Mouse (Mus musculus) lung, postnatal 0 days (tissue): Measurements from ENCODE around the gene BC048562. TPM values are rescaled to one million over a fixed set of nuclear protein-coding genes. Genes with fewer than 3 reads are reported as not detected.
A peak's percentile ranks its signal among the peaks of the same experiment; 100 is the strongest.

ENCODE experiments used
- ATAC-seq: fragments of 200-750 bp; cut with Nextera tagmentation; 2 replicates; pipeline ENCODE4 v1.8.0; 2017; ENCODE audit warnings: moderate library complexity
- DNase-seq: peaks from one replicate; pipeline ENCODE4 v3.0.0-alpha.2; 2016; ENCODE audit warnings: low spot score
- H3K27ac ChIP-seq: fragments of 300-500 bp; sonication (generic); 2 replicates; pipeline ENCODE4 v1.5.1; 2014; ENCODE audit warnings: antibody characterized with exemption, mild to moderate bottlenecking, low read length, mixed read lengths
- H3K27me3 ChIP-seq: fragments of 300-500 bp; sonication (generic); replicated peaks from 2 replicates; pipeline ENCODE4 v1.6.1; 2014; ENCODE audit warnings: low read length, mixed read lengths; ENCODE audit not compliant: insufficient read depth
- H3K36me3 ChIP-seq: fragments of 300-500 bp; sonication (generic); 2 replicates; pipeline ENCODE4 v1.6.1; 2014; ENCODE audit warnings: low read length, mixed read lengths; ENCODE audit not compliant: insufficient read depth
- H3K4me1 ChIP-seq: fragments of 300-500 bp; sonication (generic); 2 replicates; pipeline ENCODE4 v1.6.1; 2014; ENCODE audit warnings: antibody characterized with exemption, low read depth, low read length, mixed read lengths; ENCODE audit not compliant: insufficient read depth
- H3K4me2 ChIP-seq: fragments of 300-500 bp; sonication (generic); replicated peaks from 2 replicates; pipeline ENCODE4 v1.6.1; 2014; ENCODE audit warnings: low read depth, mild to moderate bottlenecking, low read length, moderate library complexity, mixed read lengths
- H3K4me3 ChIP-seq: fragments of 300-500 bp; sonication (generic); 2 replicates; pipeline ENCODE4 v1.5.1; 2014; ENCODE audit warnings: low read depth, low read length
- H3K9ac ChIP-seq: fragments of 300-500 bp; sonication (generic); replicated peaks from 2 replicates; pipeline ENCODE4 v1.6.1; 2014; ENCODE audit warnings: low read depth, mild to moderate bottlenecking
- H3K9me3 ChIP-seq: fragments of 300-500 bp; sonication (generic); 2 replicates; pipeline ENCODE4 v1.6.1; 2016; ENCODE audit warnings: low read length, mixed read lengths
- CTCF ChIP-seq: IDR thresholded peaks from 2 replicates; pipeline ENCODE4 v1.5.1; 2016; ENCODE audit warnings: antibody characterized with exemption, mild to moderate bottlenecking
- EP300 ChIP-seq: IDR thresholded peaks from 2 replicates; pipeline ENCODE4 v1.6.1; 2016; ENCODE audit warnings: antibody characterized with exemption, mild to moderate bottlenecking, control low read depth
- WGBS: fragments of 180-500 bp; shearing (Covaris S2); extraction: QIAGEN DNeasy Blood & Tissue Kit; methylation state at CpG from one replicate; pipeline ENCODE4 v1.1.7; 2014; 5-methylcytosine and 5-hydroxymethylcytosine counted together
- polyA plus RNA-seq: library from polyadenylated mRNA; unstranded; fragments of >200 nt; fragmentation: Nextera tagmentation; extraction: Ambion mirVana; gene quantifications from 2 replicates; pipeline ENCODE4 v1.2.1, GENCODE M21; 2015

The BC048562 gene
- polyA plus RNA-seq, 1 experiment from 2014 or later: not detected

DNA sequence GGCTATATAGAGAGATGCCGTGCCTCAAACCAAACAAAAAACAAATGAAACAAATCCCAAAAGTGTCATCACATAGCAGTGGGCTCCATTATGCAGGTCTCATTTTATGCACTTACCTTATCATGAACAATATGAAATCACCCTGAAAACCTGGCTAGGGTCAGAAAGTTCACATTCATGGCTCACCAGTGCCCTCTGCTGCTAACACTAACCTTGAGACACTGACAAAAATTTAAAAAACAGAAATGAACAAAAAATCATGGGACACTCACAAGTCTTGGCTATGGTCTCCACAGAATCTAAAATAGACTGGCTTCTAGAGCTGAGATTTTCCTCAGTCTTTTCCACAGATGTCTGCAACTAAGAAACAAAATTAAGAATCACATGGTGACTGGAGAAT is 24.1 kb upstream of the BC048562 start:
- Histone ChIP-seq H3K9ac (no peak overlapping the region), H3K36me3 (no peaks in the 10 kb centered on the region), H3K27me3 (no peaks in the 10 kb centered on the region), H3K4me2 (no peak overlapping the region), H3K4me3 (no peak overlapping the region), H3K27ac (no peak overlapping the region), H3K4me1 (no peaks in the 10 kb centered on the region), H3K9me3 (no peaks in the 10 kb centered on the region)
- DNase-seq (peak; percentile 44), ATAC-seq (no peak)
- WGBS: 74% methylated on average over 1 of the region's 1 CpGs
- TF ChIP-seq CTCF (peak; percentile 54), EP300 (no peak)

DNA sequence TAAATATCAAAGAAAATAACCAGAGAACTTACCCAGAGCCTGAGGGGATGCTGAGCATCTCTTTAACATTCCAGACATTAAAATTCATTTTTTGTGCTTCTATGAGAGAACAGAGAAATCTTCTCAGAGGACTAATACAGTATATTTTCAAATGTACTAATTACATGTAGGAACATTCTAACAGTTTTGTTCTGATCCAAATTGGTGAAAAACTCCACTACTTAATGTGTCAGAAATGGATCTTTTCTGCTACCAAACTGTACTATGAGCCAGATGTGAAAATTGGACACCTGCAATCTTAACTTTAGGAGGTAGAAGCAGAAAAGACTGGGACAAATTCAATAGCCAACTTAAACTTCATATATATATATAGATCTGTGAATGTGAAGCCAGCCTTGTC is 7.9 kb upstream of the BC048562 start, which contains the start of gene Ccdc36:
Gene Ccdc36 (minus strand): TSS at position 101 of the 400 bp plus-strand sequence.
- Histone ChIP-seq H3K36me3 (no peaks in the 10 kb centered on the region), H3K9ac (no peak within 1 kb of the TSS), H3K4me2 (no peak within 1 kb of the TSS), H3K27ac (no peak within 1 kb of the TSS), H3K4me3 (no peak within 1 kb of the TSS), H3K4me1 (no peaks in the 10 kb centered on the region), H3K9me3 (no peaks in the 10 kb centered on the region), H3K27me3 (no peaks in the 10 kb centered on the region)
- no peak for DNase-seq
- no peak for ATAC-seq
- no peak for TF ChIP-seq CTCF
- no peak for TF ChIP-seq EP300

DNA sequence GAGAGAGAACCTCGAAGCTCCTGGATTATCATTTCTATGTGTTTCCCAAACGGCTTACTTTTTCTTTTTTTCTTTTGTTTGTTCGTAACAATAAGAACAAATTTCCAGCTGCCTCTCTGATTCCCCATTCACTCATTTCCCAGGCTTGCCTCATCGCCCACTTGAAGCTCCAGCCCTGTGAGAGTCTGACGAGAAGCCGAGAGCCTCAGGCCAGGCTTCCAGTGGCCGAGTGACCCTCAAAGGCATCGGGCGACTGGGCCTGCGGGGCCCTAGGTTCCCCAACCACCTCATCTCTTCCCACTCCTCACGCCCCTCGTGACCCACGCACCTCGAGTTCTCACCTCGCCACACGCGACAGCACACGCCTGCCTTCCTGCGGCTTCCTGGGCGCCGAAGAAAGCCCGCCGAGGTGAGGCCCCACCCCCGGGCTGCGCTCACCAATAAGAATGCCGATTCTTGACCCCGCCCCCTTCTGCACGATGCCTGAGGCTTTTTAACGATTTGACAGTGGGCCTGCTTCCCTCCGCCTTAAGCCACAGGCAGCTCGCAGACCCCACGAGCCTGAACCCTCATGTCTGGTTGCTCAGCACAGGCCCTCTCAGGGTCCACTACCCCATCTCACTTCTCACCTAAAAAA is 4.7 kb upstream of the BC048562 start:
- H3K27ac ChIP-seq: no peak overlapping the region
- DNase-seq (peak; percentile 72), ATAC-seq (peak; percentile 82)
- H3K36me3 ChIP-seq: no peaks in the 10 kb centered on the region
- H3K9me3 ChIP-seq: no peaks in the 10 kb centered on the region
- H3K4me2 ChIP-seq: peak overlapping the region; percentile 51
- no peak overlapping the region for H3K9ac ChIP-seq
- H3K4me1 ChIP-seq: no peaks in the 10 kb centered on the region
- H3K27me3 ChIP-seq: no peaks in the 10 kb centered on the region
- TF ChIP-seq CTCF (no peak), EP300 (no peak)
- 39% methylated on average over 32 of the region's 32 CpGs for WGBS
- H3K4me3 ChIP-seq: peak overlapping the region; percentile 20; the same call in 1 of the 2 replicates

DNA sequence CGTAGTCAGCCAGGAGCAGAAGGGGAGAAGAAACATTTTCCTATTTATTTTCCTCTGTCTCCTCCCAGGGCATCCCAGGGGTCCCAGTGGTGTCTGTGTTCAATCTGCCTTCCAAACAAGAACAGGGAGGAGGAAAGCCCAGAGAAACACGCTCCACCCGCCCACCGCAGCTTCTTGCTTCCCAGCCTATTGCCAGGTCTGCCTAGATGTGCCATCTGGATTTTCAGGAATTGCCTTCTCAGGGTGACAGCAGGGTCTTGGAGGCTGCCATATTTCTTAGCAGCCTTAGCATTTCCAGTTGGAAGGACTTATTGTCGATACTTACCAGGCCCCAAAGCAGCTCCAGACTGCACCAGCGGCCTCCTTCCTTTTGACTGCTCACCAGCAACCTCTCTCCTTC is 2.9 kb downstream of the BC048562 start:
- DNase-seq: no peak
- no peak for ATAC-seq
- Histone ChIP-seq H3K9me3 (no peaks in the 10 kb centered on the region), H3K4me1 (peaks cover 4% of the 10 kb centered on the region; the same call in 1 of the 2 replicates), H3K27ac (no peak overlapping the region), H3K9ac (no peak overlapping the region), H3K36me3 (no peaks in the 10 kb centered on the region), H3K4me3 (no peak overlapping the region), H3K27me3 (no peaks in the 10 kb centered on the region), H3K4me2 (no peak overlapping the region)
- WGBS: 88% methylated on average over 6 of the region's 6 CpGs
- no peak for TF ChIP-seq CTCF
- no peak for TF ChIP-seq EP300

DNA sequence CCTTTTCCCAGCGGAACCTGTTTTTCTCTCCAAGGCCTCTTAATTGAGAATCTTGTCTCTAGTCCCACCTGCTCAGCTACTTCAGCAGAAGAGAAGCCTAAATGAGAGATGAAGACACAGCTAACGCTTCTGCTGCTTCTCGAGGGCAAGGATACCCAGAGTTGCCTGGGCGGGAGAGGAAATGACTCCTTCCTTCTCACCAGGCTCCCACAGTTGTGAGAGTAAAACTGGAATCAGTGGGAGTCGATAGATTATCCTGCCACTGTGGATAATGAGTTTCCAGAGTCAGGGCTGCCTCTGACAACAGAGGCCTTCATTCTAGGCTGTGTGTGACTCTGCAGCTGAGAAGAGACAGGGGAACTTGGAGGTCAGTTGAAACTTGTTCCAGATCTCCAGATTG is 4.2 kb downstream of the BC048562 start:
- Histone ChIP-seq H3K4me1 (peaks cover 4% of the 10 kb centered on the region; the same call in 1 of the 2 replicates), H3K27me3 (no peaks in the 10 kb centered on the region), H3K4me2 (no peak overlapping the region), H3K36me3 (no peaks in the 10 kb centered on the region), H3K9me3 (no peaks in the 10 kb centered on the region), H3K4me3 (no peak overlapping the region), H3K9ac (no peak overlapping the region), H3K27ac (0 out of 2 replicates have a peak overlapping the region, but pooled peaks have one; percentile 9)
- ATAC-seq (no peak), DNase-seq (no peak)
- 47% methylated on average over 5 of the region's 5 CpGs for WGBS
- TF ChIP-seq CTCF: no peak
- no peak for TF ChIP-seq EP300

DNA sequence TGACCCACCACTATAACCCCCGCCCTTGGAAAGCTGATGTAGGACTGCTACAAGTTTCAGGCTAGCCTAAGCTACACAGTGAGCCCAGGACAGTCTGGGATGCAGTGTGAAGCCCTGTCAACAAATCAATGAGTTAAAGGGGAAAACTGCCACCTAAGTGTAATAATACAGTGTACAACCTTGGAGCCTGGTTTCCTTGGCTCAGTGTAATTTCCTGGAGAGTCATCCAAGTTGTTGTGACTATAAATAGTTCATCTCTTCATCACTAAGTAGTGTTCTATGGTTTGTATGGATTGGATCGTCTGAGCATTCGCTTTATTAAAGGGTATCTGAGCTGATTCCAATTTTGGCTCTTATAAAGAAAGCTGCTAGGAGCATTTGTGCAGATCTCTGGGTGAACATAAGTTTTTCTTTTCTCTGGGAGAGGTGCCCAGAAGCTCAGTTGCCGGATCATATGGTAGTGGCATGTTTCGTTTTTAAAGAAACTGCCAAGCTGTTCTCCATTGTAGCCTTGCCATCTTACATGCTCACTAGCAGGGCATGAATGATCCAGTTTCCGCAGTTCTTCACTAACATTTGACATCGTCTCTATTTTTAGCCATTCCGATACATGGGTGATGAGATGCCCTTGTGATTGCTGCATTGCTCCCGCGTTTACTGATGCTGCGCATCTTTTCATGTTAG is 5.1 kb downstream of the BC048562 start:
- Histone ChIP-seq H3K4me3 (no peak overlapping the region), H3K36me3 (no peaks in the 10 kb centered on the region), H3K9me3 (no peaks in the 10 kb centered on the region), H3K4me1 (peaks cover 4% of the 10 kb centered on the region; the same call in 1 of the 2 replicates), H3K9ac (no peak overlapping the region), H3K4me2 (no peak overlapping the region), H3K27me3 (no peaks in the 10 kb centered on the region), H3K27ac (no peak overlapping the region)
- TF ChIP-seq CTCF (no peak), EP300 (no peak)
- WGBS: 66% methylated on average over 11 of the region's 11 CpGs
- ATAC-seq: peak; percentile 35
- DNase-seq: peak; percentile 15
